ENCODE assay signal across 11 mouse cellular contexts in genomic region chr13:60686024-60686663, GRCm38 (mm10).
DNase-seq lines count a peak whose midpoint lies in the region; ATAC-seq and TF ChIP-seq lines count a peak whose summit lies in the region.
"Had no signal": no experiment of that assay in that cellular context is flagged by ENCODE, and none has a peak within 500 bp of the region (broad histone marks: within the 10 kb centered on the region; RNA-seq: fewer than 3 reads in every experiment).

No protein-coding gene starts in this region.

- H3K27ac ChIP-seq in heart, embryonic 11.5 days (ENCODE audit: low read depth, low read length) = peak overlapping the region; percentile 70; the same call in 1 of the 2 replicates
- peak overlapping the region; percentile 24 for H3K27ac ChIP-seq in midbrain, embryonic 10.5 days (replicated peaks)
- H3K27ac ChIP-seq in midbrain, embryonic 16.5 days (ENCODE audit: low read length) = no peak overlapping the region
- no peak overlapping the region for H3K27ac ChIP-seq in intestine, postnatal 0 days (ENCODE audit: low read depth, low read length)
- H3K27ac ChIP-seq in stomach, embryonic 14.5 days (ENCODE audit: low read length) = peak overlapping the region; percentile 18; the same call in 1 of the 2 replicates

- no peaks in the 10 kb centered on the region for H3K36me3 ChIP-seq in heart, embryonic 11.5 days (ENCODE audit: control insufficient read depth, insufficient read depth, low read length)
- no peaks in the 10 kb centered on the region for H3K36me3 ChIP-seq in midbrain, embryonic 10.5 days
- no peaks in the 10 kb centered on the region for H3K36me3 ChIP-seq in midbrain, embryonic 16.5 days (ENCODE audit: control insufficient read depth, insufficient read depth, low read length)
- H3K36me3 ChIP-seq in intestine, postnatal 0 days (ENCODE audit: control insufficient read depth, insufficient read depth) = no peaks in the 10 kb centered on the region
- H3K36me3 ChIP-seq in stomach, embryonic 14.5 days (ENCODE audit: control insufficient read depth, insufficient read depth, low read length) = no peaks in the 10 kb centered on the region
- H3K36me3 ChIP-seq: neural tube, embryonic 13.5 days had no signal

- H3K4me3 ChIP-seq in heart, embryonic 11.5 days (ENCODE audit: low read depth, low read length) = no peak overlapping the region
- no peak overlapping the region for H3K4me3 ChIP-seq in midbrain, embryonic 10.5 days
- no peak overlapping the region for H3K4me3 ChIP-seq in midbrain, embryonic 16.5 days (ENCODE audit: low read depth, low read length)
- no peak overlapping the region for H3K4me3 ChIP-seq in intestine, postnatal 0 days (ENCODE audit: low read depth, low read length)
- H3K4me3 ChIP-seq in stomach, embryonic 14.5 days (ENCODE audit: low read depth, low read length) = no peak overlapping the region
- H3K4me3 ChIP-seq: neural tube, embryonic 13.5 days had no signal

- TF ChIP-seq CTCF in intestine, postnatal 0 days (IDR thresholded peaks at IDR 0.05; ENCODE audit: low read depth) = no peak

- peaks cover 31% of the 10 kb centered on the region for H3K4me1 ChIP-seq in heart, embryonic 11.5 days (ENCODE audit: control insufficient read depth, insufficient read depth, low read length)
- H3K4me1 ChIP-seq in midbrain, embryonic 10.5 days = peaks cover 39% of the 10 kb centered on the region
- H3K4me1 ChIP-seq in midbrain, embryonic 16.5 days (ENCODE audit: control insufficient read depth, insufficient read depth, low read length) = peaks cover 33% of the 10 kb centered on the region
- H3K4me1 ChIP-seq in intestine, postnatal 0 days (replicated peaks; ENCODE audit: control insufficient read depth, insufficient read depth, low read length) = peaks cover 9% of the 10 kb centered on the region; the same call in 1 of the 2 replicates
- peaks cover 37% of the 10 kb centered on the region for H3K4me1 ChIP-seq in stomach, embryonic 14.5 days (ENCODE audit: control insufficient read depth, insufficient read depth, low read length)

- 28% methylated on average over 12 of the region's 12 CpGs for WGBS in heart, embryonic 11.5 days (ENCODE audit: insufficient replicate concordance)
- 42% methylated on average over 12 of the region's 12 CpGs for WGBS in midbrain, embryonic 10.5 days
- WGBS in midbrain, embryonic 16.5 days = 60% methylated on average over 12 of the region's 12 CpGs
- 16% methylated on average over 12 of the region's 12 CpGs for WGBS in intestine, postnatal 0 days
- 23% methylated on average over 12 of the region's 12 CpGs for WGBS in stomach, embryonic 14.5 days

- intact Hi-C loops in heart, postnatal 25 days (cut with DNase I) = loop anchor here (5.0 kb wide), 3 partner anchors 49 to 84 kb away; partner anchors contain the start of gene Dapk1

- H3K9ac ChIP-seq in heart, embryonic 11.5 days (ENCODE audit: low read depth, low read length) = 0 out of 2 replicates have a peak overlapping the region, but pooled peaks have one; percentile 10
- H3K9ac ChIP-seq in midbrain, embryonic 16.5 days (ENCODE audit: low read depth, low read length) = no peak overlapping the region
- H3K9ac ChIP-seq in intestine, postnatal 0 days (ENCODE audit: low read depth, low read length) = no peak overlapping the region
- H3K9ac ChIP-seq in stomach, embryonic 14.5 days (replicated peaks; ENCODE audit: low read depth, low read length) = no peak overlapping the region
- H3K9ac ChIP-seq: neural tube, embryonic 13.5 days had no signal

- H3K4me2 ChIP-seq in heart, embryonic 11.5 days = no peak overlapping the region; the same call in 1 of the 2 replicates
- no peak overlapping the region for H3K4me2 ChIP-seq in midbrain, embryonic 16.5 days (ENCODE audit: low read length)
- no peak overlapping the region for H3K4me2 ChIP-seq in intestine, postnatal 0 days (replicated peaks; ENCODE audit: low read depth)
- no peak overlapping the region for H3K4me2 ChIP-seq in stomach, embryonic 14.5 days (replicated peaks; ENCODE audit: low read depth, low read length)
- H3K4me2 ChIP-seq: neural tube, embryonic 13.5 days had no signal

- no peaks in the 10 kb centered on the region for H3K27me3 ChIP-seq in heart, embryonic 11.5 days (ENCODE audit: control insufficient read depth, insufficient read depth, low read length)
- no peaks in the 10 kb centered on the region for H3K27me3 ChIP-seq in midbrain, embryonic 10.5 days (ENCODE audit: low read depth, poor library complexity, severe bottlenecking)
- no peaks in the 10 kb centered on the region for H3K27me3 ChIP-seq in midbrain, embryonic 16.5 days (ENCODE audit: control insufficient read depth, insufficient read depth, low read depth, low read length)
- no peaks in the 10 kb centered on the region for H3K27me3 ChIP-seq in intestine, postnatal 0 days (replicated peaks; ENCODE audit: control insufficient read depth, insufficient read depth, low read length)
- H3K27me3 ChIP-seq in stomach, embryonic 14.5 days (ENCODE audit: control insufficient read depth, insufficient read depth, low read length) = no peaks in the 10 kb centered on the region
- H3K27me3 ChIP-seq: CH12.LX; neural tube, embryonic 13.5 days had no signal

- 0 out of 2 replicates have a peak, but pooled peaks have one; percentile 12 for ATAC-seq in heart, embryonic 11.5 days (replicated peaks; ENCODE audit: insufficient number of reproducible peaks, low FRiP score, low TSS enrichment)
- ATAC-seq in midbrain, embryonic 16.5 days = no peak
- ATAC-seq in intestine, postnatal 0 days = 0 out of 2 replicates have a peak, but pooled peaks have one; percentile 28
- ATAC-seq in stomach, embryonic 14.5 days (ENCODE audit: insufficient number of reproducible peaks, insufficient read depth, low FRiP score, low read depth) = peak; percentile 14; the same call in 1 of the 2 replicates
- ATAC-seq: activated CD4-positive, CD25-positive, alpha-beta regulatory T cell, adult 4 months had no signal

- no peak for DNase-seq in heart, postnatal 25 days (ENCODE audit: low spot score)
- no peak for DNase-seq in midbrain, embryonic 10.5 days (ENCODE audit: low spot score)
- DNase-seq in thymus, postnatal 36 days = no peak
- no peak for DNase-seq in layer of hippocampus, adult 8-10 months (ENCODE audit: low spot score in 2 of 2)

- H3K9me3 ChIP-seq in heart, embryonic 11.5 days (replicated peaks; ENCODE audit: control insufficient read depth, low read length) = no peaks in the 10 kb centered on the region
- H3K9me3 ChIP-seq in midbrain, embryonic 10.5 days (replicated peaks) = no peaks in the 10 kb centered on the region
- H3K9me3 ChIP-seq in midbrain, embryonic 16.5 days (replicated peaks; ENCODE audit: control insufficient read depth, low read length, poor library complexity, severe bottlenecking) = no peaks in the 10 kb centered on the region
- no peaks in the 10 kb centered on the region for H3K9me3 ChIP-seq in intestine, postnatal 0 days (ENCODE audit: control insufficient read depth)
- no peaks in the 10 kb centered on the region for H3K9me3 ChIP-seq in stomach, embryonic 14.5 days (ENCODE audit: control insufficient read depth, low read depth, low read length)
- H3K9me3 ChIP-seq: neural tube, embryonic 13.5 days had no signal

Comparison
In these comparisons a context has a peak if more than half of its experiments do, and no peak if none do; other contexts are left out.
1. H3K27ac ChIP-seq: peak in heart, embryonic 11.5 days (single experiment), midbrain, embryonic 10.5 days (single experiment) and stomach, embryonic 14.5 days (single experiment); none in midbrain, embryonic 16.5 days (single experiment) and intestine, postnatal 0 days (single experiment).